Mouse (Mus musculus): ENCODE data around the gene Myh3. TPM values are rescaled to one million over a fixed set of nuclear protein-coding genes. Genes with fewer than 3 reads are reported as not detected.

Myh3 gene
- under 1 TPM in 1 of 2 experiments, not detected in 1; 0.01 TPM for polyA plus RNA-seq (2012; fragmentation: generic; extraction: Trizol)

GRCm38 (mm10) chr11:67078000-67078399 lies at the start of gene Myh3:
Gene Myh3, plus strand, starts transcription at chr11:67078300.

GRCm38 (mm10) chr11:67052321-67052952 lies 25.7 kb upstream of the Myh3 start, which contains the start of the genes Adprm and Sco1:
Gene Adprm, minus strand, starts transcription at chr11:67052594.
Gene Sco1, plus strand, starts transcription at chr11:67052670.

Other genes starting within 250 kb of the Myh3 start
- not detected for gene Pirt, start 166.3 kb upstream of the Myh3 start, polyA plus RNA-seq (2012; fragmentation: generic; extraction: Trizol)
- not detected for gene Tmem238l, start 121.7 kb upstream of the Myh3 start, polyA plus RNA-seq (2012; fragmentation: generic; extraction: Trizol)
- 1 to 10 TPM in 1 of 2 experiments, under 1 TPM in 1; 0.07 to 2.6 TPM for gene Tmem220, start 53.1 kb upstream of the Myh3 start, polyA plus RNA-seq (2012; fragmentation: generic; extraction: Trizol)
- 10 to 100 TPM in 1 of 2 experiments, 1 to 10 TPM in 1; 3.5 to 19.8 TPM for gene Adprm, start 25.7 kb upstream of the Myh3 start, polyA plus RNA-seq (2012; fragmentation: generic; extraction: Trizol)
- 1 to 10 TPM; 1.3 to 5.1 TPM for gene Sco1, start 25.6 kb upstream of the Myh3 start, polyA plus RNA-seq (2012; fragmentation: generic; extraction: Trizol)
- not detected for gene Myh2, start 92.7 kb downstream of the Myh3 start, polyA plus RNA-seq (2012; fragmentation: generic; extraction: Trizol)
- gene Myh1, start 121.8 kb downstream of the Myh3 start, polyA plus RNA-seq (2012; fragmentation: generic; extraction: Trizol) = under 1 TPM in 1 of 2 experiments, not detected in 1; 0.01 TPM
- not detected for gene Myh4, start 159.7 kb downstream of the Myh3 start, polyA plus RNA-seq (2012; fragmentation: generic; extraction: Trizol)
- gene Myh8, start 198.8 kb downstream of the Myh3 start, polyA plus RNA-seq (2012; fragmentation: generic; extraction: Trizol) = not detected
- gene Myh13, start 243.4 kb downstream of the Myh3 start, polyA plus RNA-seq (2012; fragmentation: generic; extraction: Trizol) = not detected

All from C3H10T1/2 (cell line).